Mouse (Mus musculus): ENCODE measurements around the gene Zfp341. TPM values are rescaled to one million over a fixed set of nuclear protein-coding genes. Genes with fewer than 3 reads are reported as not detected.
A peak's percentile ranks its signal among the peaks of the same experiment; 100 is the strongest.

The Zfp341 gene
- polyA plus RNA-seq, 1 experiment from 2014 or later: 1.0 TPM

- Histone ChIP-seq H3K27ac (ENCODE audit: low read depth) (peak overlapping the region; percentile 87), H3K4me1 (ENCODE audit: insufficient read depth) (peaks cover 4% of the 10 kb centered on the region), H3K4me2 (peak overlapping the region; percentile 84), H3K9me3 (ENCODE audit: low read depth, low read length) (no peaks in the 10 kb centered on the region), H3K27me3 (ENCODE audit: insufficient read depth, low read length) (no peaks in the 10 kb centered on the region), H3K4me3 (ENCODE audit: low read depth, low read length) (peak overlapping the region; percentile 92), H3K9ac (peak overlapping the region; percentile 90), H3K36me3 (ENCODE audit: insufficient read depth) (peaks cover 12% of the 10 kb centered on the region; the same call in 1 of the 2 replicates)
- DNase-seq (peak; percentile 100), ATAC-seq (ENCODE audit: insufficient read depth) (peak; percentile 100)
- WGBS: under 1% methylated on average over 67 of the region's 67 CpGs
- no peak for TF ChIP-seq CTCF (IDR thresholded peaks at IDR 0.05; ENCODE audit: low read depth)
These were observed 43.8 kb downstream of the Zfp341 start for GRCm38 (mm10) chr2:154656710-154657485.

- DNase-seq (peak; percentile 59), ATAC-seq (ENCODE audit: insufficient read depth) (0 out of 2 replicates have a peak, but pooled peaks have one; percentile 1)
- H3K4me2 ChIP-seq: peak overlapping the region; percentile 84
- no peaks in the 10 kb centered on the region for H3K9me3 ChIP-seq (ENCODE audit: low read depth, low read length)
- H3K27ac ChIP-seq (ENCODE audit: low read depth): peak overlapping the region; percentile 87
- WGBS: 2% methylated on average over 12 of the region's 12 CpGs
- H3K4me1 ChIP-seq (ENCODE audit: insufficient read depth): peaks cover 4% of the 10 kb centered on the region
- H3K9ac ChIP-seq: peak overlapping the region; percentile 90
- TF ChIP-seq CTCF (IDR thresholded peaks at IDR 0.05; ENCODE audit: low read depth): no peak
- peaks cover 20% of the 10 kb centered on the region; the same call in 1 of the 2 replicates for H3K36me3 ChIP-seq (ENCODE audit: insufficient read depth)
- H3K4me3 ChIP-seq (ENCODE audit: low read depth, low read length): peak overlapping the region; percentile 92
- H3K27me3 ChIP-seq (ENCODE audit: insufficient read depth, low read length): no peaks in the 10 kb centered on the region
These were observed 44.6 kb downstream of the Zfp341 start for GRCm38 (mm10) chr2:154657486-154658237.

DNA sequence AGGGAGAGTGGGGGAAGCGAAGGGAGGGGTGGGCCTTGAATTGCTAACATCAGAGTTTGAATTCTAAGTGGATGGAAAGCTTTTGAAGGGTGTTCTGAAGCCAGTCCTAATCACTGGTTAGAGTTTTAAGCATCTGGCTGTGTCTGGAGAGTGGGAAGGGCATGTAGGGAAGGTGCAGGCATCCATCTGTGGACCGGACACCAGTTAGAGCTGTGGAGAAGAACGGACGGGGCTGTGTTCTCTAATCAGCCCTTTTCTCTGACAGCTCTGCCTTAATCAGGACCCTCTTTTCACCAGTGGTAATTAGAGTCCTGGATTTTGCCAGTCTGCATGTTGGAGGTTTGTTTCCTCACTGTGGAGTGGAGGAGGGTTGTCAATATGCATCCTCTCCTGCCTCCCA is 46.0 kb downstream of the Zfp341 start:
- WGBS: 72% methylated on average over 4 of the region's 4 CpGs
- ATAC-seq (ENCODE audit: insufficient read depth): no peak

DNA sequence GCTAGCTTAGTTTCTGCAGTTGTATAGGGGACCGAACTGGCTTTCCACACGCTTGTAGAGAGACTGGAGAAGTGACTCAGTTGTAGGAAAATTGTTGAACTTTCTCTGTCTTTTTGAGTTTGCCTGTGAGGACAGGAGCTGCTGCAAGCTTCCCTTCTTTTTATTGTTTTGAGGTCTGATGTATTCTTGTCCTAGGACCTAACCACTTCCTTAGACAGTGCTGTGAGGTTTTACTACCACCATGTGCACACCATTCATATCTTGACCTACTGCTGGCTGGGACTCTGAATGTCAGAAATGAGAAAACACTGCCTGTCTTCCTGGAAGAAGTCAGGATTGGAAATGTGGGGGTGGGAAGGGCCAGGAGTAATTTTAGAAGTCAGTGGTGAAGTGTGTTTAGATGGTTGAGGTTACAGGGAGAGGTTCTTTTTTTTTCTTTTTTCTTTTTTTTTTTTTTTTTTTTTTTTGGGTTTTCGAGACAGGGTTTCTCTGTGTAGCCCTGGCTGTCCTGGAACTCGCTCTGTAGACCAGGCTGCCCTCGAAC is 46.5 kb downstream of the Zfp341 start:
- peak overlapping the region; percentile 90; the same call in 1 of the 2 replicates for H3K9ac ChIP-seq

More for the DNA sequence above, 46.0 kb downstream of the Zfp341 start:
- no peak for TF ChIP-seq CTCF (IDR thresholded peaks at IDR 0.05; ENCODE audit: low read depth)
- H3K9ac ChIP-seq: peak overlapping the region; percentile 90; the same call in 1 of the 2 replicates
- peak overlapping the region; percentile 30; the same call in 1 of the 2 replicates for H3K27ac ChIP-seq (ENCODE audit: low read depth)
- H3K36me3 ChIP-seq (ENCODE audit: insufficient read depth): peaks cover 22% of the 10 kb centered on the region; the same call in 1 of the 2 replicates
- H3K4me2 ChIP-seq: peak overlapping the region; percentile 84
- DNase-seq: no peak
- peaks cover 4% of the 10 kb centered on the region for H3K4me1 ChIP-seq (ENCODE audit: insufficient read depth)
- no peak overlapping the region; the same call in 1 of the 2 replicates for H3K4me3 ChIP-seq (ENCODE audit: low read depth, low read length)
- no peaks in the 10 kb centered on the region for H3K27me3 ChIP-seq (ENCODE audit: insufficient read depth, low read length)
- no peaks in the 10 kb centered on the region for H3K9me3 ChIP-seq (ENCODE audit: low read depth, low read length)

GRCm38 (mm10) chr2:154668680-154669079 is 55.6 kb downstream of the Zfp341 start:
- no peak overlapping the region for H3K4me2 ChIP-seq
- DNase-seq (no peak), ATAC-seq (ENCODE audit: insufficient read depth) (no peak)
- H3K9me3 ChIP-seq (ENCODE audit: low read depth, low read length): no peaks in the 10 kb centered on the region
- no peaks in the 10 kb centered on the region for H3K27me3 ChIP-seq (ENCODE audit: insufficient read depth, low read length)
- H3K9ac ChIP-seq: no peak overlapping the region
- WGBS: 66% methylated on average over 7 of the region's 7 CpGs
- no peaks in the 10 kb centered on the region for H3K4me1 ChIP-seq (ENCODE audit: insufficient read depth)
- TF ChIP-seq CTCF (IDR thresholded peaks at IDR 0.05; ENCODE audit: low read depth): no peak
- peaks cover 12% of the 10 kb centered on the region; the same call in 1 of the 2 replicates for H3K36me3 ChIP-seq (ENCODE audit: insufficient read depth)
- H3K27ac ChIP-seq (ENCODE audit: low read depth): no peak overlapping the region
- H3K4me3 ChIP-seq (ENCODE audit: low read depth, low read length): no peak overlapping the region

More for the DNA sequence above, 46.5 kb downstream of the Zfp341 start:
- TF ChIP-seq CTCF (IDR thresholded peaks at IDR 0.05; ENCODE audit: low read depth): no peak
- H3K4me1 ChIP-seq (ENCODE audit: insufficient read depth): peaks cover 4% of the 10 kb centered on the region
- H3K36me3 ChIP-seq (ENCODE audit: insufficient read depth): peaks cover 22% of the 10 kb centered on the region; the same call in 1 of the 2 replicates
- WGBS: 86% methylated on average over 3 of the region's 5 CpGs
- H3K4me3 ChIP-seq (ENCODE audit: low read depth, low read length): no peak overlapping the region; the same call in 1 of the 2 replicates
- ATAC-seq (ENCODE audit: insufficient read depth) (no peak), DNase-seq (no peak)
- H3K27me3 ChIP-seq (ENCODE audit: insufficient read depth, low read length): no peaks in the 10 kb centered on the region
- H3K27ac ChIP-seq (ENCODE audit: low read depth): peak overlapping the region; percentile 30; the same call in 1 of the 2 replicates
- H3K4me2 ChIP-seq: peak overlapping the region; percentile 84; the same call in 1 of the 2 replicates
- H3K9me3 ChIP-seq (ENCODE audit: low read depth, low read length): no peaks in the 10 kb centered on the region

DNA sequence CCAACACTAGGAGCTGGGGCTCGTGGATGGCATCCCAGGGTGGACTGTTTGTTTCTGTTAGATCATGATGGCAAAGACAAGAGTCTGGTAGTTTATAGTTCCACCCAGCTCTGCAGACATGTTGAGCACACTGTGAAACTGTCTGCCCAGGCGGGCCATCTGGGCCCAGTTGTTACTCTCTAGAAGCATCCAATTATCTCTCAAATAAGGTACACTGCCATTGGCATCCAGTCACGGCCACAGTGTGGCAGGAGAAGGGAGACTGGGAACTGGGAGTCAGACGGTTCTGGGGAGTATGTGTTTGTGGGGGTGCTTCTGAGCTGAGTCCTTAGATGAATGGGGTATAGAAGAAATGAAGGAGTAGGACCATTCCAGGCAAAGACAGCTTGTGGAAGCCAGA is 57.0 kb downstream of the Zfp341 start:
- Histone ChIP-seq H3K4me3 (ENCODE audit: low read depth, low read length) (no peak overlapping the region), H3K9me3 (ENCODE audit: low read depth, low read length) (no peaks in the 10 kb centered on the region), H3K27ac (ENCODE audit: low read depth) (no peak overlapping the region), H3K27me3 (ENCODE audit: insufficient read depth, low read length) (no peaks in the 10 kb centered on the region), H3K4me2 (no peak overlapping the region), H3K4me1 (ENCODE audit: insufficient read depth) (no peaks in the 10 kb centered on the region), H3K36me3 (ENCODE audit: insufficient read depth) (peaks cover 12% of the 10 kb centered on the region; the same call in 1 of the 2 replicates), H3K9ac (no peak overlapping the region)
- ATAC-seq (ENCODE audit: insufficient read depth) (no peak), DNase-seq (no peak)
- no peak for TF ChIP-seq CTCF (IDR thresholded peaks at IDR 0.05; ENCODE audit: low read depth)
- 64% methylated on average over 4 of the region's 4 CpGs for WGBS
